Mouse (Mus musculus) heart, postnatal 0 days (tissue): ENCODE data around the gene Mtus2. TPM values are rescaled to one million over a fixed set of nuclear protein-coding genes. Genes with fewer than 3 reads are reported as not detected.
A peak's percentile ranks its signal among the peaks of the same experiment; 100 is the strongest.

ENCODE experiments used
- ATAC-seq: fragments of 200-750 bp; cut with Nextera tagmentation; 2 replicates; pipeline ENCODE4 v1.8.0; 2017; ENCODE audit warnings: low read depth, moderate number of reproducible peaks, moderate library complexity; ENCODE audit not compliant: insufficient read depth
- DNase-seq: peaks from one replicate; pipeline ENCODE4 v3.0.0-alpha.2; 2016; ENCODE audit warnings: low spot score
- H3K27ac ChIP-seq: fragments of 300-500 bp; sonication (generic); 2 replicates; pipeline ENCODE4 v1.5.1; 2014; ENCODE audit warnings: low read depth, mild to moderate bottlenecking
- H3K27me3 ChIP-seq: fragments of 300-500 bp; sonication (generic); 2 replicates; pipeline ENCODE4 v1.6.1; 2014; ENCODE audit warnings: low read length, mixed read lengths; ENCODE audit not compliant: control insufficient read depth, insufficient read depth
- H3K36me3 ChIP-seq: fragments of 300-500 bp; sonication (generic); replicated peaks from 2 replicates; pipeline ENCODE4 v1.6.1; 2014; ENCODE audit warnings: low read length, mixed read lengths; ENCODE audit not compliant: control insufficient read depth, insufficient read depth
- H3K4me1 ChIP-seq: fragments of 300-500 bp; sonication (generic); 2 replicates; pipeline ENCODE4 v1.6.1; 2014; ENCODE audit warnings: antibody characterized with exemption; ENCODE audit not compliant: control insufficient read depth, insufficient read depth
- H3K4me2 ChIP-seq: fragments of 300-500 bp; sonication (generic); 2 replicates; pipeline ENCODE4 v1.6.1; 2014; ENCODE audit warnings: low read depth, mild to moderate bottlenecking, low read length, moderate library complexity
- H3K4me3 ChIP-seq: fragments of 300-500 bp; sonication (generic); 2 replicates; pipeline ENCODE4 v1.5.1; 2014; ENCODE audit warnings: low read depth, low read length
- H3K9ac ChIP-seq: fragments of 300-500 bp; sonication (generic); replicated peaks from 2 replicates; pipeline ENCODE4 v1.6.1; 2014; ENCODE audit warnings: low read depth, low read length, mixed read lengths
- H3K9me3 ChIP-seq: fragments of 300-500 bp; sonication (generic); replicated peaks from 2 replicates; pipeline ENCODE4 v1.6.1; 2016; ENCODE audit warnings: low read length; ENCODE audit not compliant: control insufficient read depth
- CTCF ChIP-seq: IDR thresholded peaks from 2 replicates; pipeline ENCODE4 v1.5.1; 2016; ENCODE audit warnings: antibody characterized with exemption, control low read depth, low read depth
- EP300 ChIP-seq: IDR thresholded peaks from 2 replicates; pipeline ENCODE4 v1.6.1; 2016; ENCODE audit warnings: antibody characterized with exemption, low read depth
- WGBS: fragments of 180-500 bp; shearing (Covaris S2); extraction: QIAGEN DNeasy Blood & Tissue Kit; methylation state at CpG from one replicate; pipeline ENCODE4 v1.1.7; 2014; 5-methylcytosine and 5-hydroxymethylcytosine counted together
- polyA plus RNA-seq: library from polyadenylated mRNA; unstranded; fragments of >200 nt; fragmentation: Nextera tagmentation; extraction: Ambion mirVana; gene quantifications from 2 replicates; pipeline ENCODE4 v1.2.1, GENCODE M21; 2015
- total RNA-seq: library from RNA; depleted of rRNA; stranded (reverse); fragments of >200 nt; gene quantifications from 2 replicates; pipeline ENCODE4 v1.2.3, GENCODE M21; 2014; ENCODE audit warnings: low replicate concordance

Gene Mtus2
- total and polyA plus RNA-seq, 2 experiments from 2014 or later: 59.9 to 165 TPM

GRCm38 (mm10) chr5:148026401-148027349 is 69.6 kb downstream of the Mtus2 start:
- H3K4me2 ChIP-seq: peak overlapping the region; percentile 57
- WGBS: 37% methylated on average over 26 of the region's 26 CpGs
- DNase-seq (peak; percentile 43), ATAC-seq (peak; percentile 94)
- peaks cover 4% of the 10 kb centered on the region; the same call in 1 of the 2 replicates for H3K4me1 ChIP-seq
- H3K4me3 ChIP-seq: peak overlapping the region; percentile 25
- TF ChIP-seq EP300: no peak
- peak; percentile 48 for TF ChIP-seq CTCF
- H3K27me3 ChIP-seq: no peaks in the 10 kb centered on the region
- peak overlapping the region; percentile 61 for H3K27ac ChIP-seq
- H3K9ac ChIP-seq: no peak overlapping the region
- H3K36me3 ChIP-seq: no peaks in the 10 kb centered on the region
- no peaks in the 10 kb centered on the region for H3K9me3 ChIP-seq

GRCm38 (mm10) chr5:148027985-148028384 is 70.9 kb downstream of the Mtus2 start:
- H3K27ac ChIP-seq: no peak overlapping the region
- no peak overlapping the region for H3K4me2 ChIP-seq
- WGBS: 82% methylated on average over 13 of the region's 13 CpGs
- H3K9ac ChIP-seq: no peak overlapping the region
- DNase-seq: no peak
- ATAC-seq: no peak
- no peak overlapping the region for H3K4me3 ChIP-seq
- no peaks in the 10 kb centered on the region for H3K27me3 ChIP-seq
- TF ChIP-seq CTCF: no peak
- no peak for TF ChIP-seq EP300
- H3K4me1 ChIP-seq: peaks cover 4% of the 10 kb centered on the region; the same call in 1 of the 2 replicates
- H3K9me3 ChIP-seq: no peaks in the 10 kb centered on the region
- no peaks in the 10 kb centered on the region for H3K36me3 ChIP-seq

GRCm38 (mm10) chr5:148041661-148042060 is 84.5 kb downstream of the Mtus2 start:
- no peak for DNase-seq
- no peaks in the 10 kb centered on the region for H3K27me3 ChIP-seq
- H3K36me3 ChIP-seq: no peaks in the 10 kb centered on the region
- WGBS: 93% methylated on average over 7 of the region's 7 CpGs
- H3K9me3 ChIP-seq: peaks cover 14% of the 10 kb centered on the region
- no peak for ATAC-seq
- no peak for TF ChIP-seq EP300
- TF ChIP-seq CTCF: no peak
- H3K4me1 ChIP-seq: no peaks in the 10 kb centered on the region
- no peak overlapping the region for H3K27ac ChIP-seq
- no peak overlapping the region for H3K4me3 ChIP-seq
- H3K9ac ChIP-seq: no peak overlapping the region
- H3K4me2 ChIP-seq: no peak overlapping the region

- H3K9me3 ChIP-seq: peaks cover 12% of the 10 kb centered on the region
- H3K4me3 ChIP-seq: no peak overlapping the region
- ATAC-seq: no peak
- H3K36me3 ChIP-seq: no peaks in the 10 kb centered on the region
- TF ChIP-seq CTCF (no peak), EP300 (no peak)
- no peak overlapping the region for H3K4me2 ChIP-seq
- no peaks in the 10 kb centered on the region for H3K27me3 ChIP-seq
- no peak for DNase-seq
- no peaks in the 10 kb centered on the region for H3K4me1 ChIP-seq
- H3K27ac ChIP-seq: no peak overlapping the region
- WGBS: 67% methylated on average over 11 of the region's 11 CpGs
- H3K9ac ChIP-seq: no peak overlapping the region
These were observed 91.1 kb downstream of the Mtus2 start for GRCm38 (mm10) chr5:148048200-148048599.

GRCm38 (mm10) chr5:148049304-148049703 is 92.2 kb downstream of the Mtus2 start:
- Histone ChIP-seq H3K4me3 (no peak overlapping the region), H3K36me3 (no peaks in the 10 kb centered on the region)

More at GRCm38 (mm10) chr5:148049304-148049703, 92.2 kb downstream of the Mtus2 start:
- H3K27me3 ChIP-seq: no peaks in the 10 kb centered on the region
- ATAC-seq (no peak), DNase-seq (no peak)
- no peaks in the 10 kb centered on the region for H3K4me1 ChIP-seq
- TF ChIP-seq CTCF (no peak), EP300 (no peak)
- H3K27ac ChIP-seq: no peak overlapping the region
- H3K4me2 ChIP-seq: no peak overlapping the region
- 0 out of 2 replicates have a peak, but pooled peaks cover 3% of the 10 kb centered on the region for H3K9me3 ChIP-seq
- H3K9ac ChIP-seq: no peak overlapping the region
- WGBS: 94% methylated on average over 2 of the region's 2 CpGs
